Mouse (Mus musculus): ENCODE measurements at regions not wholly inside any gene's neighbourhood (a gene's known extent, or its start where the extent isn't known, plus 50 kb on each side); places are given as distances from the start of the nearest gene placed in this dataset.

GRCm38 (mm10) chr3:70097813-70098212 lies 90.4 kb downstream of the Otol1 start:
- DNase-seq (ENCODE audit: low read depth), result no peak

GRCm38 (mm10) chr3:70102091-70102490 lies 94.7 kb downstream of the Otol1 start:
- DNase-seq (ENCODE audit: low read depth), result no peak

GRCm38 (mm10) chr3:70102593-70103213 lies 95.3 kb downstream of the Otol1 start:
- DNase-seq (ENCODE audit: low read depth), result no peak

GRCm38 (mm10) chr3:70103983-70104827 lies 96.8 kb downstream of the Otol1 start:
- DNase-seq (ENCODE audit: low read depth), result peak; percentile 89

GRCm38 (mm10) chr3:70104828-70105399 lies 97.5 kb downstream of the Otol1 start:
- DNase-seq (ENCODE audit: low read depth), result peak; percentile 81

GRCm38 (mm10) chr3:70105561-70105960 lies 98.1 kb downstream of the Otol1 start:
- DNase-seq (ENCODE audit: low read depth), result no peak

GRCm38 (mm10) chr3:70106141-70106540 lies 98.7 kb downstream of the Otol1 start:
- no peak for DNase-seq (ENCODE audit: low read depth)

GRCm38 (mm10) chr3:70126212-70126611 lies 118.8 kb downstream of the Otol1 start:
- DNase-seq (ENCODE audit: low read depth), result no peak

- no peak for DNase-seq (ENCODE audit: low read depth)
These were observed 123.0 kb downstream of the Otol1 start for GRCm38 (mm10) chr3:70130241-70131029.

GRCm38 (mm10) chr3:70134963-70135362 lies 127.5 kb downstream of the Otol1 start:
- DNase-seq (ENCODE audit: low read depth), result no peak

GRCm38 (mm10) chr3:70138488-70138887 lies 131.1 kb downstream of the Otol1 start:
- DNase-seq (ENCODE audit: low read depth), result no peak

- DNase-seq (ENCODE audit: low read depth), result no peak
These were observed 131.5 kb downstream of the Otol1 start for GRCm38 (mm10) chr3:70138926-70139325.

GRCm38 (mm10) chr3:70145728-70146127 lies 138.3 kb downstream of the Otol1 start:
- DNase-seq (ENCODE audit: low read depth), result no peak

GRCm38 (mm10) chr3:70151156-70151555 lies 143.7 kb downstream of the Otol1 start:
- no peak for DNase-seq (ENCODE audit: low read depth)

GRCm38 (mm10) chr3:70160043-70160442 lies 152.6 kb downstream of the Otol1 start:
- DNase-seq (ENCODE audit: low read depth), result no peak

GRCm38 (mm10) chr3:70171667-70172066 lies 164.3 kb downstream of the Otol1 start:
- DNase-seq (ENCODE audit: low read depth), result no peak

- no peak for DNase-seq (ENCODE audit: low read depth)
These were observed 169.0 kb downstream of the Otol1 start for GRCm38 (mm10) chr3:70176391-70176790.

- no peak for DNase-seq (ENCODE audit: low read depth)
These were observed 174.2 kb downstream of the Otol1 start for GRCm38 (mm10) chr3:70181611-70182010.

- no peak for DNase-seq (ENCODE audit: low read depth)
These were observed 183.3 kb downstream of the Otol1 start for GRCm38 (mm10) chr3:70190741-70191140.

GRCm38 (mm10) chr3:70196671-70197070 lies 189.3 kb downstream of the Otol1 start:
- DNase-seq (ENCODE audit: low read depth), result no peak

GRCm38 (mm10) chr3:70198890-70199289 lies 191.5 kb downstream of the Otol1 start:
- no peak for DNase-seq (ENCODE audit: low read depth)

GRCm38 (mm10) chr3:70201334-70201943 lies 194.0 kb downstream of the Otol1 start:
- DNase-seq (ENCODE audit: low read depth), result no peak

All from NIH3T3 (cell line).